Mouse (Mus musculus): Measurements from ENCODE around the gene Fan1. TPM values are rescaled to one million over a fixed set of nuclear protein-coding genes. Genes with fewer than 3 reads are reported as not detected.

Gene Fan1
- polyA plus RNA-seq (2014; fragmentation: Illumina TruSeq; extraction: RNeasy Lipid Tissue Mini Kit (QIAGEN cat#74804); ENCODE audit: insufficient read depth, low read depth, low replicate concordance): 1.3 TPM

DNA sequence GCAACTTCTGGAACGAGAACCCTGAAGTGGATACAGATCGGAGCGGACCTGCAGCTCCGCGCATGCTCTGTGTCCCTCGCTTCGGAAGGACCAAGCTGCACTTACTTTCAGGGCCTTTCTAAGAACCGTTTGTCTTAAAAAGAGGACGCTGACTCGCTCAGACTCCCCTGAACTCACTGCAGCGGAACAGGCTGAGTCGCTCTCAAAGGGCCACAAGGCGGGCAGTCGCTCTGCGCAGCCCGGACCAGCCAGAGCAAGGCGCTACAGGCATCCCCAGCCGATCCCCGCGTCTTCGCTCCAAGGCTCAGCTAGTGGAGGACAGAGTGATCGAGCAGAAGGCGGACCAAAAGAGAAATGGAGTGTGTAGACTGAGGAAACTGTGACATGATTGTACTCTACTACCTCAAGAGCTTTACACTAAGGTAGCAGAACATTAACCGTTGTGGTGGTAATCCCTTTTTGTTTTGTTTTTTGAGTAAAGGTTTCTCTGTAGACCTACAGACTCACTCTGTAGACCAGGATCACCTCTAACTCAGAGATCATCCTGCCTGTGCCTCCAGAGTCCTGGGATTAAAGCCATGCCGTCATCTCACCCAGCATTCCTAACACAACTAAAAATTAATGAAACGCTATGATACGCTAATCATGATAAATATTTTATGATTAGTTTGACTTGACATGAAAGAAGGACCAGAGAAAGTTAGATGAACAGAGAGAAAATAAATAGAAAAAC lies at the start of gene Fan1:
Fan1 (minus strand) TSS at position 266 of the 733 bp plus-strand sequence.

DNA sequence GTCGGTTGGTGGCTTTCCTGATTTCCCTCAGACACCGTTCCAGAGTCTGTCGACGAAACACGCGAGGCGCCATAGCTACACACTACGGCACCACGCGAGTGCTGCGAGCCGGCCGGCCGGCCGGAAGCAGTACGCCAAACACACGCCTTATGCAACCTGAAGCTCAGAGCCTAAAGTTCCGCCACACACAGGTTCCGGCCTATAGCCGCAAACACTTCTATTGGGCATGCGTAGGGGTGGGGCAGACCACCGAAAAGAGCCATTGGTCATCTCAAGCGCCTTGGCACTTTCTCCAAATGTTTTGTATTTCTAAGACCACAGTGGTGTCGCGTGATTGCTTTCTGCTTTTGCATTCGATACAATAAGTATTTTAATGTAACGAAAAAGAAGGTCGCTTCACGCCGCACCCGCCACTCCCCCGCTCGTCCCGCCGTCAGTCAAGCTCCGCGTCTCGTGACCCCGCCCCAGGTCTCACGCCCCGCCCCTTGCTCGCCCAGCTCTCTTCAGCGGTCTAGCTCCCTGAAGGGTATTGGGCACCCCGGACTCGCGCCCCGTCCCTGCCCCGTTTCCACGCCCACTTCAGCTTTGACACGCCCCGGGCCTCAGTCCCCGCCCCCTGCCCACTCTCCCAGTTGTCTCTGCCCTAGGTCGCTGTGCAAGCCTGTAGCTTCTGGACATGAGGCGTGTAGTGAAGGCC lies 18.4 kb upstream of the Fan1 start, which contains the start of the genes Mphosph10 and Mcee:
Mphosph10 (minus strand) TSS at position 147 of the 697 bp plus-strand sequence.
Mcee (plus strand) TSS at position 486 of the 697 bp plus-strand sequence.

Other genes starting within 250 kb of the Fan1 start
- gene Trpm1, start 220.3 kb downstream of the Fan1 start, polyA plus RNA-seq (2014; fragmentation: Illumina TruSeq; extraction: RNeasy Lipid Tissue Mini Kit (QIAGEN cat#74804); ENCODE audit: insufficient read depth, low read depth, low replicate concordance): 0.22 TPM
- 10.3 TPM for gene Mtmr10, start 86.4 kb downstream of the Fan1 start, polyA plus RNA-seq (2014; fragmentation: Illumina TruSeq; extraction: RNeasy Lipid Tissue Mini Kit (QIAGEN cat#74804); ENCODE audit: insufficient read depth, low read depth, low replicate concordance)
- 14.9 TPM for gene Mphosph10, start 18.2 kb upstream of the Fan1 start, polyA plus RNA-seq (2014; fragmentation: Illumina TruSeq; extraction: RNeasy Lipid Tissue Mini Kit (QIAGEN cat#74804); ENCODE audit: insufficient read depth, low read depth, low replicate concordance)
- 81.0 TPM for gene Mcee, start 18.5 kb upstream of the Fan1 start, polyA plus RNA-seq (2014; fragmentation: Illumina TruSeq; extraction: RNeasy Lipid Tissue Mini Kit (QIAGEN cat#74804); ENCODE audit: insufficient read depth, low read depth, low replicate concordance)
- 0.35 TPM for gene Apba2, start 127.6 kb upstream of the Fan1 start, polyA plus RNA-seq (2014; fragmentation: Illumina TruSeq; extraction: RNeasy Lipid Tissue Mini Kit (QIAGEN cat#74804); ENCODE audit: insufficient read depth, low read depth, low replicate concordance)

Measured in lung, adult 10 weeks (tissue).